Mouse (Mus musculus) hindbrain, embryonic 16.5 days (tissue): ENCODE data around the gene Elmsan1. TPM values are rescaled to one million over a fixed set of nuclear protein-coding genes. Genes with fewer than 3 reads are reported as not detected.

Experiments
- ATAC-seq: fragments of 200-750 bp; cut with Nextera tagmentation; 2 replicates; pipeline ENCODE4 v1.8.0; 2017; ENCODE audit warnings: moderate TSS enrichment, moderate library complexity
- H3K27ac ChIP-seq: fragments of 300-500 bp; sonication (generic); 2 replicates; pipeline ENCODE4 v1.5.1; 2014; ENCODE audit warnings: low read depth, mild to moderate bottlenecking, control low read depth, low read length, moderate library complexity
- H3K27me3 ChIP-seq: fragments of 300-500 bp; sonication (generic); replicated peaks from 2 replicates; pipeline ENCODE4 v1.6.1; 2014; ENCODE audit warnings: low read length; ENCODE audit not compliant: control insufficient read depth, insufficient read depth
- H3K36me3 ChIP-seq: fragments of 300-500 bp; sonication (generic); 2 replicates; pipeline ENCODE4 v1.6.1; 2014; ENCODE audit warnings: mild to moderate bottlenecking, low read length, moderate library complexity, mixed read lengths; ENCODE audit not compliant: control insufficient read depth, insufficient read depth
- H3K4me1 ChIP-seq: fragments of 300-500 bp; sonication (generic); 2 replicates; pipeline ENCODE4 v1.6.1; 2014; ENCODE audit warnings: low read depth, low read length; ENCODE audit not compliant: control insufficient read depth, insufficient read depth
- H3K4me2 ChIP-seq: fragments of 300-500 bp; sonication (generic); 2 replicates; pipeline ENCODE4 v1.6.1; 2014; ENCODE audit warnings: mild to moderate bottlenecking, low read length, control low read depth, moderate library complexity
- H3K4me3 ChIP-seq: fragments of 300-500 bp; sonication (generic); 2 replicates; pipeline ENCODE4 v1.5.1; 2014; ENCODE audit warnings: mild to moderate bottlenecking, low read length, control low read depth, moderate library complexity
- H3K9ac ChIP-seq: fragments of 300-500 bp; sonication (generic); 2 replicates; pipeline ENCODE4 v1.6.1; 2014; ENCODE audit warnings: low read depth, mild to moderate bottlenecking, control low read depth, low read length, moderate library complexity
- H3K9me3 ChIP-seq: fragments of 300-500 bp; sonication (generic); 2 replicates; pipeline ENCODE4 v1.6.1; 2014; ENCODE audit warnings: mild to moderate bottlenecking, low read length, moderate library complexity; ENCODE audit not compliant: control insufficient read depth
- WGBS: fragments of 180-500 bp; shearing (Covaris S2); extraction: QIAGEN DNeasy Blood & Tissue Kit; methylation state at CpG from one replicate; pipeline ENCODE4 v1.1.7; 2014; 5-methylcytosine and 5-hydroxymethylcytosine counted together
- polyA plus RNA-seq: library from polyadenylated mRNA; unstranded; fragments of >200 nt; fragmentation: Nextera tagmentation; extraction: Ambion mirVana; gene quantifications from 2 replicates; pipeline ENCODE4 v1.2.1, GENCODE M21; 2015

The Elmsan1 gene
- polyA plus RNA-seq, 1 experiment from 2014 or later = 3.1 TPM

DNA sequence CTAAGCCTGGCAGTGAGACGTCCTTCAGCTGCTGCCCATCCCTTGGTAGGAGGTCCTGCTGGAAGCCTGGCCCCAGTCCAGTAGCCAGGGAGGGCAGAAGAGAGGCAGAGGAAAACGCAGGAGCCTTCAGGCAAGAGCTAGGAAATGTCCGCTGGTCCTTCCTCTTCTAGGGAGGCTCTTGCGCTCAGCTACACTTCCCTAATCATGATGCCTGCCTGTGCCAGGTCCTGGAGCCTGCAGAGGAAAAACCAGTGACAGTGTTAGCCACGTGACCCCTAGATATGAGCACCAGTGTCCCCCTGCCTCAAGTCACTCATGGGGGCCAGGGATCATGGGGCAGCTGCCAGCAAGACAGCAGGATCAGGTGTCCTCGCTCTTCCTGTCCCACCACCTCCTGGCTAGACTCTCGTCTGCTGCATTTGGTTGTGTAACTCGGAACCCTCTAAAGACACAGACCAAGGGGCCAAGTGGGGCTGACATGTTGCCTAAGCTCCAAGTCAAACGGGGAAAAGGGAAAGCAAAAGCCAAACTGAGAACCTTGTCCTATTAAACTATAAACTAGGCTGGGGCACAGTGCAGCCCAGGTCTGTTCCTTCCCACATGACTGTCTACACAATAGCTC lies 44.4 kb downstream of the Elmsan1 start:
- no peak for ATAC-seq
- Histone ChIP-seq H3K36me3 (peaks cover 13% of the 10 kb centered on the region), H3K9me3 (no peaks in the 10 kb centered on the region), H3K27ac (no peak overlapping the region), H3K27me3 (no peaks in the 10 kb centered on the region), H3K4me1 (peaks cover 33% of the 10 kb centered on the region), H3K4me2 (no peak overlapping the region), H3K4me3 (no peak overlapping the region), H3K9ac (no peak overlapping the region; the same call in 1 of the 2 replicates)
- 66% methylated on average over 9 of the region's 9 CpGs for WGBS

DNA sequence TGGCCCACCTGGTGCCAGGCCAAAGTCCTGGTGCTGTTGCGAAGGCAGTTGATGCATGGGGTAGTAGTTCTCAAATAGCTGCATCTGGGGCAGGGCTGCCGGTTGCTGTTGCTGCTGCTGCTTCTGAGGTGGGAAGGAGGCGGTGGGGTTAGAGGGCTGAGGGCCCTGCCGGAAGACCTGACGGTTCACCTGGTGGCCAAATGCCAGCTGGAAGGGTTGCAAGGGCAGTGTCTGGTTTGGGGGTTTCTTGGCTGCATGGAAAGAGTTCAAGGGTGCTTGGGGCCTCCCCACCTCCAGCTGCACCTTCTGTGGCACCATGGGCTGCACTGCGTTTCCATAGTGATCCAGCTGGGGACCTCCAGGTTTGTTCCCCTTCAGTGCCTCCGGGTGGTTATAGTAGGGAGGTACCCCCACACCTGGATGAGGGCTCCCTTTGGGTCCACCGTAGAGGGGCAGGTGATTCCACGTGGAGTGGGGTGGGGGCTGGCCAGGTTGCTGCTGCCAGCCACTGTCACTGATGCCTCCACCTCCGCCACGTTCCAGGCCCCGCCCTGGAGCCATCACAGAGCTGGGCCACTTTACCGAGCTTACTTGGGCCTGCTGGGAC lies 45.3 kb downstream of the Elmsan1 start:
- H3K27me3 ChIP-seq = no peaks in the 10 kb centered on the region

DNA sequence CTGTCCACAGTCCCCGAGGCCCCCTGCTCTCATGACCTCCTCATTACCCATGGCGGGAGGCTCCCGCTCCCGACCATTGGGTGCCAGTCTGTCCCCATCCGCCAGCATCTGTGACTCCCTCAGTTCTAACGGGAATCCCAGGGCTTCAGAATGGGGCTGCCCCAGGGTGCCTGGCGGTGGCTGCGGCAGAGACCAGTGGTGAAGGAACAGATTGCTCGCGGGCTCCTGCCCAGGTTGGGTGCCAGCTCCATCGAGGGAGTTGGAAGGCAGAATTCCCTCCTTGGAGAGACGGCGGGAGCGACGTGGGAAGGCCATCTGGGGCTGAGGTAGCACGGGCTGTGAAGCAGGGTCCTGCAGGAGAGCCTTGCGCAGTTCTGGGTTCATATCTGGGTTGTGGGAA lies 45.8 kb downstream of the Elmsan1 start:
- H3K36me3 ChIP-seq = peaks cover 13% of the 10 kb centered on the region
- H3K4me3 ChIP-seq = no peak overlapping the region
- H3K27me3 ChIP-seq = no peaks in the 10 kb centered on the region
- 86% methylated on average over 17 of the region's 17 CpGs for WGBS
- H3K9ac ChIP-seq = no peak overlapping the region
- H3K27ac ChIP-seq = no peak overlapping the region
- no peak overlapping the region for H3K4me2 ChIP-seq
- ATAC-seq = no peak
- H3K9me3 ChIP-seq = no peaks in the 10 kb centered on the region
- H3K4me1 ChIP-seq = peaks cover 30% of the 10 kb centered on the region

More for the DNA sequence above, 45.3 kb downstream of the Elmsan1 start:
- 87% methylated on average over 13 of the region's 13 CpGs for WGBS
- H3K9ac ChIP-seq = no peak overlapping the region
- no peak for ATAC-seq
- H3K36me3 ChIP-seq = peaks cover 13% of the 10 kb centered on the region
- no peaks in the 10 kb centered on the region for H3K9me3 ChIP-seq
- no peak overlapping the region for H3K4me2 ChIP-seq
- peaks cover 33% of the 10 kb centered on the region for H3K4me1 ChIP-seq
- H3K27ac ChIP-seq = no peak overlapping the region
- H3K4me3 ChIP-seq = no peak overlapping the region

DNA sequence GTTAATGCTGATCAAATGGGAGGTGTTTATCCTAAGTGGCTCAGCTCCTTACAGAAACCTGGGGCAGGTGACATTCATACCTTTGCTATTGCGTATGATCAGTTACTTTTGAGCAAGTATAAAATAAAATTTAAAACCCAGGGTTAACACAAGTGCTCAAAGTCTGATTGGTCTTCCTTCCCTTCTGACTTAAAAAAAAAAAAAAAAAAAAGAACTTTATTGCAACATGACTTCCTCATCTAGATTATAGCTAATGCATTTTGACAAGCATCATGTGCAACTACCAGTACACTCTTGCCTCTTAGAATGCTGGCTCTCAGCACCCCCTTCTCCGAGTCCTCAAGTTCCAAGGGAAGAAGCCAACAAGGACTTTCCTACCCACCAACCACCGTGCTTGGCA lies 46.5 kb downstream of the Elmsan1 start:
- WGBS = 97% methylated on average over 3 of the region's 3 CpGs
- no peak overlapping the region for H3K4me2 ChIP-seq
- H3K27ac ChIP-seq = no peak overlapping the region
- no peaks in the 10 kb centered on the region for H3K27me3 ChIP-seq
- no peaks in the 10 kb centered on the region for H3K9me3 ChIP-seq
- ATAC-seq = no peak
- H3K4me3 ChIP-seq = no peak overlapping the region
- H3K4me1 ChIP-seq = peaks cover 24% of the 10 kb centered on the region
- H3K9ac ChIP-seq = no peak overlapping the region
- peaks cover 13% of the 10 kb centered on the region for H3K36me3 ChIP-seq

DNA sequence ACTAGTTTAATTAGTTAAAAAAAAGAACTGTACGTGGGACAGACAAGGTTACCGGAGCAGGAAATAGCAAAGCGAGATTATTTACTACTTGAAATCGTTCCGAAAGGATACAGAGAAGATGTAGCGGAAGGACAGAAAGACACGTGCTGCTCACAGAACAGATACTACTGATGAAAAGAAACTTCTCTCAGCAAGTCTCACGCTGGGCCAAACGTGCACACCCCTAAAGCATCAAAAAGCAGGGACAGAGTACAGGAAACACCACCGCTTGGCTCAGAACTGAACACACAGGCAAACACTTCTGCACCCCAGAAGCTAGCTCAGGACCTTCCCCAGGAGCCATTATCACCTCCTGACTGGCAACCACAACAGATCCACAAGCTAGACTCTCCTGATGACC lies 48.1 kb downstream of the Elmsan1 start:
- Histone ChIP-seq H3K4me1 (peaks cover 10% of the 10 kb centered on the region), H3K36me3 (peaks cover 13% of the 10 kb centered on the region), H3K9ac (no peak overlapping the region), H3K27ac (no peak overlapping the region), H3K4me3 (no peak overlapping the region), H3K9me3 (no peaks in the 10 kb centered on the region), H3K4me2 (no peak overlapping the region), H3K27me3 (no peaks in the 10 kb centered on the region)
- 92% methylated on average over 10 of the region's 10 CpGs for WGBS
- ATAC-seq = no peak

DNA sequence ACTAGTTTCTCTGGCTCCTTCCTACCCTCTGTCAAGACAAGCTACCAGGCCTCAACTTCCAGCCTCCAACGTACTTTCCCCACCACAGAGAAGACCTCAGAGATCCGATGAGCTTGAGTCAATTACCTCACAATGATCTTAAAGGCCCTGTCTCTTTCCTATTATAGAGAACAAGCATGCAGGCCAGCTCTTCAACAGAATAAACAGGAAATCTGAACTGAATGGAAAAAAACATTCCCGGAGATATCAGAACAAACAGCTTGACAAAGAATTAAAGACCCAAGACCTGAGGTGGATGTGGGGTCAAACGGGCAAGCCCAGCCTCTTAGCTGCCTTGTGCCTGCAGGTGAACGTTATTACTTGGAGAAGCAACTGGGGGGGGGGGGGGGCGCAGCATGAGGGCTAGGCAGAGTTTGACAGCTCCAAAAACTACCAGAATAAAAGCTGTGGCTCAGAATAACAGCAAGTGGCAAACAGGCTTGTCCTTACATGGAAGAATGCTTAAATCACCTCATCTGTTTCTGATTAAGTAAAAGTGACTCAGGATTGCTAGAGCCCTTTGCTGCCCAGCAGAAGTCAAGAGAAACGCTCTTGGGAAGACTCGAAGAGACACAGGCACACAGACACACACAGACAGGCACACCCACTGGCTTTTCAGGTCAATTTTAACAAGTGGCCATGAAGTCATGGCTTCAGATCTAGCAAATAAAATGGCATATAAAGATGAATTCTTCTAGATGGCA lies 52.9 kb downstream of the Elmsan1 start:
- Histone ChIP-seq H3K4me2 (no peak overlapping the region), H3K9me3 (no peaks in the 10 kb centered on the region), H3K27me3 (no peaks in the 10 kb centered on the region), H3K4me1 (no peaks in the 10 kb centered on the region), H3K36me3 (no peaks in the 10 kb centered on the region), H3K9ac (no peak overlapping the region), H3K4me3 (no peak overlapping the region), H3K27ac (no peak overlapping the region)
- ATAC-seq = no peak
- 65% methylated on average over 8 of the region's 8 CpGs for WGBS

DNA sequence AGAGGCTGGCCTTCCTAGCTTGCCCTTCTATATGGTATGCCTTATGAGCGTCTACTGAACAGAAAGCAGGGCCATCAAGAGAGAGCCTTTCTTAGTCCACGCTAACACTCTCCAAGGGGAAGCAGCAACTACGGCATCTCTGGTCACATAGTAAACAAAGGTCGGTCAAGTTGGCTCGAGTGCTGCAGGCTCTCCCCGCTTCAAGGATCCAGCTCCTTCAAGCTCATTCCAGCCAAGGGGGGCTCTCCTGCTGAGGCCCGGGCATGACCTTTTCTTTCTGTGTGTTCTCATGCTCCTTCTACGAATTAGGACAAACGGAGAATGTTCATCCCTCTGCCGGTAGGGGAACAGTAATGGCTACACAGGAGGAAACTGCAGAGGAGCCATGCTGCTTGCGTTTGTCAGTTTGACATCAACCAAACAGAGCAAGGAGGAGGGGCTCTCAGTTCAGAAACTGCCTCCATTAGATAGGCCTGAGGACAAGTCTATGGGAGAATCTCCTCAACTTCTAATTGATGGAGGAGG lies 55.0 kb downstream of the Elmsan1 start:
- no peak overlapping the region for H3K4me3 ChIP-seq
- no peaks in the 10 kb centered on the region for H3K4me1 ChIP-seq
- H3K27me3 ChIP-seq = no peaks in the 10 kb centered on the region
- no peak overlapping the region for H3K27ac ChIP-seq
- H3K9me3 ChIP-seq = no peaks in the 10 kb centered on the region
- H3K36me3 ChIP-seq = peaks cover 7% of the 10 kb centered on the region
- H3K9ac ChIP-seq = no peak overlapping the region
- WGBS = 72% methylated on average over 11 of the region's 11 CpGs
- H3K4me2 ChIP-seq = no peak overlapping the region
- no peak for ATAC-seq

DNA sequence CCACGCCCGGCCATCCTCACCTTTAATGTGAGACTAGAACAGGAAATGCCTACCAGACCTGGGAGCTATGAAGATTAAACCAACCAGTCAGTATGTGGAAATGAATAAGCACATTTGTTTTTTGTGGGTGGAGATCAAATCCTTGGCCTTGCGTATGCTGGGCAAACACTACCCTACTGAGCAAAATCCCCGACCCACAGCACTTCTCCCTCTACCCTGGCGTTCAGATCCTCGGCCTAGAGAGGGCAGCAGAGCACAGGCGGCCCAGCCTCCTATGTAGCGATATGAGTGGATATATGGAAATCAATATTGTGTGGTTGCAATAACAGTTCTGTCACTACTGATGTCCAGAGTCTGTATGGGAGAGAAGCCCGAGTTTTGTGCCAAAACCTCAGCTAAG lies 55.5 kb downstream of the Elmsan1 start:
- Histone ChIP-seq H3K9me3 (no peaks in the 10 kb centered on the region), H3K27me3 (no peaks in the 10 kb centered on the region), H3K9ac (no peak overlapping the region), H3K27ac (no peak overlapping the region), H3K4me3 (no peak overlapping the region), H3K4me1 (no peaks in the 10 kb centered on the region), H3K4me2 (no peak overlapping the region), H3K36me3 (peaks cover 9% of the 10 kb centered on the region)
- WGBS = 87% methylated on average over 9 of the region's 9 CpGs
- no peak for ATAC-seq
